Mouse (Mus musculus): ENCODE measurements around the gene Cacng6. TPM values are rescaled to one million over a fixed set of nuclear protein-coding genes. Genes with fewer than 3 reads are reported as not detected.
A peak's percentile ranks its signal among the peaks of the same experiment; 100 is the strongest.

Cacng6 gene
- polyA plus RNA-seq, 2 experiments from 2014 or later = not detected

DNA sequence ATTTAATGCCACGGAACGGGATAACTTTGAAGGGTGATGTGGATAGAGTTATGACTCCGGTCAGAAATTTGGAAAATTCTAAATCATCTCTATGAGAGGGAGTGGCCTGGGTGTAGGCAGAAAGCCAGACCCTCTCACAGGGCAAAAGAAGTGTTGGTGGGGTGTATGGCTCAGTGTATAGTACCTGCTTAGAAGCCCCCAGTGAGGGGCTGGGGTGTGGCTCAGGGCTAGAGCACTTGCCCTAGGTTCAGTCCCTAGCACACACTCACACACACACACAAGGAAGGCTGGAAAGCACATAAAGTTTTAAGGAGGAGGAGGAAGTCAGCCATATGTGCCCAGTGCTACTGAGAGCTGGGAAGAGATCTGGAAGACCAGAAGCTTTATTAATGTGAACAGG lies 2.7 kb upstream of the Cacng6 start:
- no peak for ATAC-seq

DNA sequence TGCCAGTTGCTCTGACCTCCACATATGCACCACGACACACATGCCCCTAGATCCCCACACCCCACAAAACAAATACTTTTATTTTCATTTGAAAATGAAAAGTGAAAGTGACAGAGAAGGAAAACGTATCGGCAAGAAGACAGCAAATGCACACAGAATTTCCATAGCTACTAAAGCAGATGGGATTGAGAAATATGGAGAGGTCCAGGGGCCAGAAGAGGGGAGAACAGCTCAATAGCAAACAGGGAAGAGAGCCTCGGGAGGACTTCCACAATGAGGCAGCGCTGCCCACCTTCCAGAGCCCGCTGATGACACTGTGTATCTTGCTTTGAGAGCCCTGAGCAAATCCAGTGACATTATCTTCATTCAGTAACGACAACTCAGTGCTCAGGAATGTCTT lies 1.9 kb upstream of the Cacng6 start:
- no peak for ATAC-seq

DNA sequence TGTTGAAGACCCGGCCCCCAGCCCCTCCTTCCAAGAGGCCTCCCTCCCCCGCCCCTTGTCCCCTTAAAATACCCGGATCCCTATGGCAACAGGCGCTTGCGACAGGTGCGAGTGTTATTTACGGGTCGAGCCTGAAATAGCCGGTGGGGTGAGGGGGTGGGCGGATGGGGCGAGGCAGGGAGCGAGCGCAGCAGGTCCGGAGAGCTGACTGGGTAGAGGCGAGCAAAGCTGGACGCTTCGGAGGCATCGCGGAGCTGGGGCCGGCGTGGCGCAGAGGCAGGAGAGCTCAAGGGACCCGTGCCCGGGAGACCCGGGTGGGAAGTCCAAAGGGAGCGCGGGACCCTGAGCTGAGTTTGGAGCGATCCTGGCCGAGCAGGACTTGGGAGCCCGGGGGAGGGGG lies 565 bp upstream of the Cacng6 start:
- ATAC-seq = no peak

DNA sequence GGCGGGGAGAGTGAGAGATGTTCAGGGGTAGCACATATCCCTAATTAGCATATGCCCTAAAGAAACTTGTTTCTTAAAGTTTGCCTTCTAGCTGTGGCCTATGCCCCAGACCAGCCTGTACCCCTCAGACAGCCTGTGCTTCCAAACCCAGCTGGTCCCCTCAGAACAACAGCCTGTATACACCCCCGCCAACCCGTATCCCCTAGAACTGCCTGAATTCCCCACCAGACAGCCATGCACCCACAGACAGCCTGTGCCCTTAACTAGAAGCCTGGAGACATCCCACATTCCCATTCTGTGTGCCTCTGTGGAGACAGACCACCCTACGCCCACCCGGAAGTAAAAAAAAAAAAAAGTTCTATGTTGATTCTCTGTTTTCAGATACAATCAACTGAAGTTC lies 1.1 kb downstream of the Cacng6 start:
- ATAC-seq = no peak

DNA sequence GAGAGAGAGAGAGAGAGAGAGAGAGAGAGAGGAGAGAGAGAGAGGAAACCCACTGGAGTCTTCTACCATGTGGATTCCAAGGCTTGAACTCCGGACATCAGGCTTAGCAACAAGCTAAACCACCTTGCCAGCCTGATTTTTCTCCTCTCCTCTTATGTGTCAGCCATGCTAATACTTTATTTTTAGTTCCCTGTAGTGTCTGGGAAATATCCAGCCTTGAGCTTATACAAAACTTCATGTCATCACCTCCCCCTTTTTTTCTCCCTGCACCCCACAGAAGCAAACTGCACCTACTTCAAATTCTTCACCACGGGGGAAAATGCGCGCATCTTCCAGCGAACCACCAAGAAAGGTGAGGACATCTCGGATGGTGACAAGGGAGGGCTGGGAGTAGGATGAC lies 6.2 kb downstream of the Cacng6 start:
- ATAC-seq = no peak

DNA sequence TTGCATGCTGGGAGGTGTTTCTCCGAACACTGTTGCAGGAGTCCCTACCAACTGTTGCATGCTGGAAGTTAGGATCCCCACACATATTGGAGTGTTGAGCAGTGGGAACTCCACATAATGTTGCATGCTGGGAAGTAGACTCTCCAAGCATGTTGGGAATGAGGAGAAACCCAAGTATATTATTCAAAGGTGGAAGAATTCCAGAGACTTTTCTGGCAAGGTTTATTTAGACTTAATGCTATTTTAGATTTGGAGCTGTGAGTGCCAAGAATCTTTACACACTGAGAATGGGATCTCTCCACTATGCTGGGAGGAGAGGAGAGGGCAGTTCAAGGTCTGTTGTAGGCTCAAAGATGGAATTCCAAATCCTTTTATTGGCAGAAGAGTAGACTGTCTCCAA lies 8.1 kb downstream of the Cacng6 start:
- ATAC-seq = no peak

DNA sequence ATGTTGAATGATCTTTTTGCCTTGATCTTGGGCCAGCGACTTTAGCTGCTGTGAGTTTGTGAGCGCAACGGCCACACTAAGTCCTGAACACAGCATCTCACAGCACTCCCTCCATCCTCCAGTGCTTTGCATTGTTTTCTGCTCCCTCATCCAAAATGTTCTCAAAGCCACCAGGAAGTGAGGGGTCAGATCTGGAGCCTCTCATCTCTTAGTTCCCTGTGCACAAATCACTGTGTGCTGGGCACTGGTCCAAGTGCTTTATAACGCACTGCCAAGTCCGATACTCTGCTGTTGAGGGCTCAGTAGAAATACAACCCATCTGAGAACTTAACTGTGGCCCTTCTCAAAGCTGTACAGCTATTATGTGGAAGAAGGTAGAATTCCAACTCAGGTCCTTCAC lies 13.9 kb downstream of the Cacng6 start:
- ATAC-seq = no peak

DNA sequence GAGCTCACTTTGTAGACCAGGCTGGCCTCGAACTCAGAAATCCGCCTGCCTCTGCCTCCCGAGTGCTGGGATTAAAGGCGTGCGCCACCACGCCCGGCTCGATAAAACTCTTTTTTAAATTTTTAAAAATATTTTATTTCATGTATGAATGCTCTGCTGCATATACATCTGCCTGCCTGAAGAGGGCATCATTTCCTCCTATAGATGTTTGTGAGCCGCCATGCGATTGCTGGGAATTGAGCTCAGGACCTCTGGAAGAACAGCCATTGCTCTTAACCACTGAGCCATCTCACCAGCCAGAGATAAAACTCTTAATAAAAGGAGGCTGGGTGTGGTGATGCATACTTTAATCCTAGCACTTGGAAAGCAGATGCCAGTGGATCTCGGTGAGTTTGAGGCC lies 16.0 kb downstream of the Cacng6 start:
- no peak for ATAC-seq

DNA sequence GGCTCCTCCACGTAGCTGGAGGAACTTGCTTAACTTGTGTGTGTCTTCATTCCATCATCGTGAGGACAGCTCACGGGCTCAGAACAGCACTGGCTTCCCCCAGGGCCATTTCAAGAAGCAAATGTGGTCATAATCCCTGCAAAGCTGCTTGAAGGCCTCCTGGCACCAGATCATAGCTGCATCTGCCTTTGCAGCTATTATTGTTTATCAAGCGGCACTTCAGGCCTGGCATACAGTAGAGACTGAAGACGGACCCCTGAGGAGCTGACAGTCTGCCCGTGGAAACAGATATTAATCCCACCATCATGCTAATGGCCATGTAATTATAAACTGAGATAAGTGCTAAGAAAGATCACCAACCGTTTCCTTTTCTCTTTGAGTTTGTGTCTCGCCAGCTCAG lies 16.5 kb downstream of the Cacng6 start:
- no peak for ATAC-seq

DNA sequence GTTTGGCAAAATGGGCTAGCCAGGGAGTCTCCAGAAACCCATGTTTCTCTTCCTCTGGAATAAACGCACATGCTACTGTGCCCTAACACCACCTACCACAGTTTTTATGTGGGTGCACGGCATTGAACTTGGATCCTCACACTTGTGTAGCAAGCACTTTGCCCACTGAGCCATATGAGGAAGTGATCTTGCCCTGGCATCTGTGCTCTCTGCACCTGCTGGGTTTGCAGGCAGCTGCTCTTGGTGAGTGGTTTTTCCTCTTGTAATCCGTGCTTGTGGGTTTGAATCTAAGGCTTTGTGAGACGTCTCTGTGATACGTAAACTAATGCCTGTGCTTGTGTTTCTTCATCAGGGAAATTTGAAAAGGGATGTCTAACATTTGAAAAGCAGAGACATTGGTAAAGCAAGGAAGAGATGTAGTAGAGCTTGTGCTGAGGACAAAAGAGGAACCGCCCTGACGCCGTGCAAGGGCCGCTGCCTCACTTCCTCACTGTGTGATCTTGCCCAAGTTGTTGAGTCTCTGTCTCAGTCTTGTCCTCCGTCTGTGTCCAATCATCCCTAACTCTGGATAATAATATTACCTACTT lies 18.6 kb downstream of the Cacng6 start:
- ATAC-seq = no peak

DNA sequence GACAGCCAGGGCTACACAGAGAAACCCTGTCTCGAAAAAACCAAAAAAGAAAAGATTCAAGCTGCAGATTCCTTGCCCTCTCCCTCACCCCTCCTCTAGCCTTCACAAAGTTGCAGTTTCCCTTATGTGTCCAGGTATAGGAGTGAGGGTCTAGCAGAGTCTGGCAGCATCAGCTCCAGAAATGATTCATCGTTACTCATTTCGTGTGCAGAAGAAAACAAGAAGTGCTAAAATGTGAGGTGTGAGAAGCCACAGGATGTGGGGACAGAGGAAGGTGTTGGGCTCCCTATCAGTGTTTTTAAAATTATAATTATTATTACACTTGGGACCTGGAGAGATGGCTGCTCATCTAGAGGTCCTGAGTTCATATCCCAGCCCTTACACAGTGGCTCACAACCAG lies 20.7 kb downstream of the Cacng6 start:
- peak; percentile 64 for ATAC-seq

DNA sequence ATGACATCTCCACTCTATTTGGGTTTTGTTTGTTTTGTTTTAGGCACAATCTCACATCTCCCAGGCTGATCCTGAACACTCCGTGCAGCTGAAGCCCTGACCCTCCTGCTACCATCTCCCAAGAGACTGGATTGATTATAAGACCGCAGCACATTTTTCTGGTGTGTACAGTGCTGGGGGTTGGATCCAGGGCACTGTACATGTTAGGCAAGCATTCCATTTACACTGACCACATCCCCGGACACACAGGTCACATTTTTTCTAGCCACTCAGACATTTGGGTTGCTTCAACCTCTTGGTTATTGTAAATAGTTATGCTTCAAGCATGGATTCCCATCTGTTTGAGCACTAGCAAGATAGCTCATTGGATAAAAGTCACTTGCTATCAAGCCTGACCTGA lies 22.6 kb downstream of the Cacng6 start:
- no peak for ATAC-seq

DNA sequence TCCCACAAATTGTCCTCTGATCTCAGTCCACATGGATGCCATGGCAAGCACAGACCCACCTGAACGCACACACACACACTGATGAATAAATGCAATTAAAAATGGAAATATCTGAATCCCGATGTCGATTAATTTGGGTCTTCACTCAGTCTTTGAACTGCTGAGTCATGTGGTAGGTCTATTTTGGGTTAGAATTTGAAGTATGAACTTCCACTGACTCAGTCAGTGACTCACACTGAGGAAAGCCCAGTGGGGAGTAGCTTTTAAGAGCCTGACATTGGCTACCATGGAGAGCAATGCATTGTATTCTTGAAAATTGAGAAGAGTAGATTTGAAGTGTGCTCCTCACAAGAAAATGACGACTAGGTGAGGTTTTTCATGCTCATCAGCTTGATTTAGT lies 23.0 kb downstream of the Cacng6 start:
- ATAC-seq = no peak

DNA sequence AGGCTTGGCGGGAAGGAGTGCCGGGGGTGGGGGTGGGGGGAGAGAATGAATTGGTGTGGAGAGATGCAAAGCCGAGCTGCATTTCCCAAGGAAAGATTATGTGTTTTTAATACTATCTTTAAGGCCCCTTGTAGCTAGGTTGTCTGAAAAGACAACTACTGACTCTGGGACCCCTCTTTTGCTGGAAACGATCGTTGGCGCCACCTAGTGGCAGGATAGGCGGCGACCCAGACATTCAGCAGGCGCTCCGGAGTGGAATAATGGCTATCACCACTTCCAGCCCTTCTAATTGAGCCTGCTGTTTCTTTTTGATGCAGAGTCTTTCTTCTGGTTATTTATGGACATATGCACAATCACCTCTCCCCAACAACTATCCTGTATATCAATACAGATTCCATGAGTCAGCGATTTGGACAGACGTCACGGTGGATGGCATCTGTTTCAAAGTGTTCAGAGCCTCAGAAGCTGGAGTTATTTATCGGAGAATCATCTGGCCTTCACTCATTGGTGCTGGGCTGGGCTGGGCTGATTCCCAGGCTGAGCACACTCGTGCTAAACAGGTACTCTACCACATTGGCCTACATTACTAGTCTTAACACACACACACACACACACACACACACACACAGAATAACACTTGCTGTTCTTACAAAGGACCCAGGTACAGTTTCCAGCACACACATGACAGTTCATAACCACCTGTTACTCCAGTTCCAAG lies 24.9 kb downstream of the Cacng6 start:
- ATAC-seq = no peak

DNA sequence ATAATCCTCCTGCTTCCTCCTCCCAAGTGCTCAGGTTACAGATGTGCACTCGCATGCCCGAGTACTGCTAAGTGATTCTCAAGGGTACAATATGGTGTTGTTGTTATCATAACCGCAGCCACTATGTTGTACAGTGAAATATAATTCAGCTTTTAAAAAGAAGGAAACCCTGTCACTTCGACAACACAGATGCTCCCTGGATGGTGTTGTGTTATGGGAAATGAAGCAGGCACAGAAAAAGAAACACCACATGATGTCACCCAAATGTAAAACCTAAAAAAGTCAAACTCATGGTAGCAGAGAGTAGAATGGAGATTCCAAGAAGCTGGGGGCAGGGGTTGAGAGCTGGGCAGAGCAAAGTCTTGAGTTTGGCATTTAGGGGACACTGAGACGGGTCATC lies 26.7 kb downstream of the Cacng6 start:
- no peak for ATAC-seq

DNA sequence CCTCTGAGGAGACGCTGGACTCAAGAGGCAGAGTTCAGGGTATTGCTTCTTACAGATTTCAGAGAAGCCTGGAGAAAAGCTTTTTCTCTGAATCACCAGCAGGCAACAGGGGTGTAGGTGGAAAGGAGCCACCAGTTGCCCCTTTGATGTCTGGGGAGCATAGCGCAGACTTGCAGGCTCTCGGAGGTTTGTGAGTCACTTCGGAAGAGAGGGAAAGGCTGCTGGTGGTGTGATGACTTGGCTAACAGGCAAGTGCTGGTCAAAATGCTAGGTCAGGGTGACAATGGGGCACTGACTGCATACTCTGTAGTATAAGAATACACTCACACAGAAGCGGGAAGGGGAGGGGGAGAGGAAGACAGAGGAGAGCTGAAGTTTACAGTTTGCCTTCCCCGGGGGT lies 27.2 kb downstream of the Cacng6 start:
- peak; percentile 51 for ATAC-seq

DNA sequence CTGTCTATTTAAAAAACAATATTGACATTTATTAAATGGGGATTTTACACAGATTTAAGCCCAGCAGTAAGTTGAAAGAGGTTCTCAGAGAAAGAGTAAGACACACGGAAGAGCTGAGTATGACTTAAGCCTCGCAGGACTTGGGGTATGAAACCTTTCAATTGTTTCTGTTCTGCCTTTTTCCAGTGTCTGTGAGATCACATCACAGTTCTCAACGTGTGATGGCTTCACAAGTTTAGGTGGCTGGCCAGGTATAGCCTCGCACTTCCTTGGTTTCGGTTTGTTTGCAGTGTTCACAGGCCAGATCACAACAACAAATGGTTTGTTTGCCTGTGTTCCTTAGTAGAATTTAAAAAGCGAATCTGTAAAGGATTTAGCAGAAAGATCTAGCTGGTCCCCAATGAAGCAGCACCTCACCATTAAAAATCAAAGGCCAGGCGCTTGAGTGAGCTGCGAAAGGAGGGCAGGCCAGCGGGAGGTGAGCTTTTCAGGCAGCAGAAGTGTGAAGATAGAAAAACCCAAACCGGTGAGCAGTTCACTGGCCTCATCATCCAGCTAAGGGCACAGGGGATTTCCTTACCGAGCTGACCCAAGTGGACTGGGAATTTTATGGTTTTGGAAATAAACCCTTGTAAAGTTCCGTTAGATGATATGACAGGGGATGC lies 29.0 kb downstream of the Cacng6 start:
- no peak for ATAC-seq

DNA sequence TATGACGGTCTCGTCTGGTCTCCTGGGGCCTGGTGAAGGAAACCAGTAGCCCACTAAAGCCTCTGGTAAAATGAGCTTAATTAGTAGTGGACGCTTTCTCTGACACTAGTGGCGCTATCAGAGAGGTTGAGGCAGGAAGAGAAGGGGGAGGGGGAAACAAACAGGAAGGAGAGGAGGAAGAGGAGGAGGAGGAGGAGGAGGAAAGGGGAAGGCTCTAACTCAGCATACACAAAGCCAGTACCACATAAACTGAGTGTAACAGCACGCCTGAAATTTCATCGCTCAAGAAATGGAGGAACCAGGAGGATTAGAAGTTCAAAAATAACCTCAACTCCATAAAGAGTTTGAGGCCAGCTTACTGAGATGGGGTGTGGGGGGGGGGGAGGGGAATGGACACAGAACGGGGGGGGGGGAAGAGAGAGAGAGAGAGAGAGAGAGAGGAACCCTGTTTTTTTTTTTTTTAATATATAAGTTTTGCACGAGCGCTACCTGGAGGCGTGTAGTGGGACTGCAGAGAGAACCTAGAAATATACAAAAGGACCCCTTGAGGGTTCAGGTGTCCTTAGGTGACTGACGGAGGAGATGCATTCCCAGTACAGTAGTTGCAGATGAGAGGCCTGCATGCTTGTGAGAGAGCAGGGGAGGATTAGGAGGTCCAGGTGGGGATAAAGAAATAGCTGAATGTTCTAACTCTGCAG lies 29.6 kb downstream of the Cacng6 start:
- no peak for ATAC-seq

DNA sequence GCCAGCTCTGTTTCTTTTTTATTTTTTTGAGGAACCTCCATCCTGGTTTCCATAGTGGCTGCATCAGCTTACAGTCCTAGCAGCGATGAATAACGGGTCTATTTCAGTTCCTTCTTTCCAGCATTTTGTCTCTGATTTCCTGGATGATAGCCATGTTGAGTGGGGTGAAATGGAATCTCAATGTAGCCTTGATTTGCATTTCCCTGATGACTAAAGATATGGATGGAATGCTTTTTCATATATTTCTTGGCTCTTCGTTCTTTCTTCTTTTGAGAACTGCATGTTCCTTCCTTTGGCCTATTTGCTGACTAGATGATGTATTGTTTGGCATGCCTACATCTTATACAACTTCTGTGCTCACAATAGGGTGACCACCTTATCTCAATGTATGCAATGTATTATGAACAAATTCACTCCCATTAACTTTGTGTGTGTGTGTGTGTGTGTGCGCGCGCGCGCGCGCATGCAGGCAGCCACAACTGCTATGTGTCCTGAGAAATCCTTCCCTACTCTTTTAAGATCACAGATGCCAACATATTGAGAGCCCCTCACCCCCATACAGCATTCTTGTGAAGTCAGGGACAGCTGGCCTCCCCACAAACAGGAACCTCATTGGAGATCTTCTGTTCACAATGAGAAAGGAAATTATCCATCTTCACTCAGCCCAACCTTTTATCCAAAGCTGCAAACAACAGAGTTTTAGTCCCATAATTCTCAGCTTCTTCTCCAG lies 33.3 kb downstream of the Cacng6 start:
- ATAC-seq = no peak

DNA sequence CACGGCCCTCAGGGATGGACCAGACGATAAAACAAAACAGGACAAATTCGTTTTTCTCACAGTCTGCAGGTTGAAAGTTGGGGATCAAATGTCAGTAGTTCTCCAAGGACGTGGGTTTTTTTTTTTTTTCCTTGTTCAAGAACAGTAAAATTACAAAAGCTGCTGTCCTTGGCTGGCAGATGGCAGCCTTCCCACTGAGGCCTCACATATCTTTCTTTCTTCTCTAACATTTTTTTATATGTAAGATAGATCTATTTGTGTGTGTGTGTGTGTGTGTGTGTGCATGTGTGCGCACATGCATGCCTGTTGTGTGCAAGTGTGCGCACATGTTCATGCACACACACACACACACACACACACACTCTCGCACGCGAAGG lies 33.8 kb downstream of the Cacng6 start:
- no peak for ATAC-seq

DNA sequence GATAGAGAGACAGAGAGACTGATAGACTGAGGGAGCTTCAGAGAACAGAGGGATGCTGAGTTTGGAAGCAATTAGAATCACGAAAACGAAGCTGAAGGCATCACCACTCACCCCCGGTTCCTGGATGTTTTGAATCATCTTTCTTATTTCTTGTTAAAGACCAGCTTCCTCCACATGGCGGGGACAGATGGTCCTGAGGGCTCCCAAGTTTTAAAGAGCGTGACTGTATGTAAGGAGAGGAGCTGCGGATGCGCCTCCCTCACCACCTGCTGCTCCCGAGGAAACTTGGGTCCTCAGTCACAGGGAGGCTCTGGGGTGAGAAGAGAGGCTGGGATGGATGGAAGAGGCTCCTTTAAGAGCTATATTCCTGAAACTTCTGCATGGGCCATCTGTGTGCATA lies 36.3 kb downstream of the Cacng6 start:
- ATAC-seq = no peak

DNA sequence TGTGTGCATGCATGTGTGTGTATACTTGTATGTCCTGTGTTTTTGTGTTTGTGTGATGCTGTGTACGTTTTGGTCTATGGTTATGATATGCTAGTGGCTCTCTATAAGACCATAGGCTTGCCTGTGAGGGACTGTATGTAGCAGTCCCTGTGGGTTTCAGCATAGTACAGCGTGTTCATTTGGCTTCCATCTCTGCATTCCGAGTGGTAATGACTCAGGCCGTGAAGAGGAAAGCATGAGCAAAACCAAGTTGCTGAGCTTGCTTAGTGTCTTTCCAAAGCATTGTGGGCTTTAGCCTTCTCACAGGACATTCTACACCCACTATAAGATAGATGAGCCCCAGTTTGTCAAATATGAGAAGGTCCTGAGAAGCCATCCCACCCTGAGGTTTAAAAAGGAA lies 39.3 kb downstream of the Cacng6 start:
- ATAC-seq = no peak

DNA sequence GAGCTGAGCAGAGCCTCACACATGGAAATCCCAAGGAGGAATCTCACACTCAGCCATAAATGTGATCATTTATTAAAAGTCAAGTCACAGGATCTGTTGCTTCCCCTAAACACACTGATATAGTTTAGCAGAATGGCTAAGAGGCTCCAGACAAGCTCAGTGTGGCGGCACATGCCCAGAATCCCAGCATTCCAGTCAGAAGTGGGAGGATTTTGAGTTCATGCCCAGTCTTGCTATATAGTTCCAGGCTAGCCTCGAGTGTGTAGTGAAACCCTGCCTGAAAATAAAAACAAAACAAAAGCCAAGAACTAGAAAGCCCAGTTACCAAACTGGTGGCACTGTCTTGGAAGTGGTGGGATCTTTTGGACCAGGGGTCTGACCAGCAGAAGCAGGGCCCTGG lies 44.6 kb downstream of the Cacng6 start:
- ATAC-seq = no peak
